In the genomic region with DNA sequence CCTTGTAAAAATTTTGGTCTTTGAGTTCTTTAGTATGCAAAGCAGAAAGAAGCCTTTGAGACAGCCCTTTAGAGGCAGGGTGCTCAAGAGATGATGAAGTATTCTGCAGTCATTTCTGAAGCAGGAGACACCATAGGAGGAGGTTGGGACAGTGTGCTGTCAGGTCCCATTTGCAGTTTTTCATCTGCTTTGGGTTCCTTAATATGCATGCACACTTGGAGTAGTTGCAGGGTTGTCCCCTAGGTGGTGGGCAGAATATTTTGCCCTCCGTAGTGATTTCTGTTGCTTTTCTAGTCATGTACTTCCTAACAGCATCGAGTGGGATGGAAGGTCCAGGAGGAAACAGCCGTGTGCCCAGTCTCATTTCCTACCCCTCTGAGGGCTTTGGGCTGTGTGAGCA, we compare ENCODE assay signal across 8 mouse cellular contexts.
A peak's percentile ranks its signal among the peaks of the same experiment; 100 is the strongest.
DNase-seq lines count a peak whose midpoint lies in the region; ATAC-seq lines count a peak whose summit lies in the region.

No protein-coding gene starts in this region.

- peak overlapping the region; percentile 21; the same call in 1 of the 2 replicates for H3K4me3 ChIP-seq in kidney, embryonic 14.5 days (ENCODE audit: low read length)
- 0 out of 2 replicates have a peak overlapping the region, but pooled peaks have one; percentile 26 for H3K4me3 ChIP-seq in brown adipose tissue, adult 24 weeks (ENCODE audit: insufficient read depth, low read depth, low read length)
- H3K4me3 ChIP-seq in hindbrain, embryonic 16.5 days (ENCODE audit: low read length) = no peak overlapping the region
- no peak overlapping the region for H3K4me3 ChIP-seq in midbrain, embryonic 16.5 days (ENCODE audit: low read depth, low read length)

- peak overlapping the region; percentile 24 for H3K4me2 ChIP-seq in kidney, embryonic 14.5 days (replicated peaks; ENCODE audit: low read depth, low read length)
- peak overlapping the region; percentile 32 for H3K4me2 ChIP-seq in hindbrain, embryonic 16.5 days (ENCODE audit: low read length)
- H3K4me2 ChIP-seq in midbrain, embryonic 16.5 days (ENCODE audit: low read length) = peak overlapping the region; percentile 29

- no peak overlapping the region for H3K27ac ChIP-seq in kidney, embryonic 14.5 days (ENCODE audit: low read depth, low read length)
- H3K27ac ChIP-seq in brown adipose tissue, adult 24 weeks (replicated peaks; ENCODE audit: low read depth, low read length) = no peak overlapping the region
- no peak overlapping the region for H3K27ac ChIP-seq in hindbrain, embryonic 16.5 days (ENCODE audit: low read depth, low read length)
- no peak overlapping the region for H3K27ac ChIP-seq in midbrain, embryonic 16.5 days (ENCODE audit: low read length)

- no peaks in the 10 kb centered on the region for H3K27me3 ChIP-seq in kidney, embryonic 14.5 days (ENCODE audit: control insufficient read depth, insufficient read depth, low read length)
- H3K27me3 ChIP-seq in hindbrain, embryonic 16.5 days (replicated peaks; ENCODE audit: control insufficient read depth, insufficient read depth, low read length) = no peaks in the 10 kb centered on the region
- H3K27me3 ChIP-seq in midbrain, embryonic 16.5 days (ENCODE audit: control insufficient read depth, insufficient read depth, low read depth, low read length) = no peaks in the 10 kb centered on the region

- H3K9ac ChIP-seq in kidney, embryonic 14.5 days (ENCODE audit: low read depth, low read length) = no peak overlapping the region
- no peak overlapping the region for H3K9ac ChIP-seq in hindbrain, embryonic 16.5 days (ENCODE audit: low read depth, low read length)
- no peak overlapping the region for H3K9ac ChIP-seq in midbrain, embryonic 16.5 days (ENCODE audit: low read depth, low read length)

- 72% methylated on average over 3 of the region's 3 CpGs for WGBS in kidney, embryonic 14.5 days
- 69% methylated on average over 3 of the region's 3 CpGs for WGBS in hindbrain, embryonic 16.5 days
- 54% methylated on average over 3 of the region's 3 CpGs for WGBS in midbrain, embryonic 16.5 days

- ATAC-seq in kidney, embryonic 14.5 days (ENCODE audit: low FRiP score, low TSS enrichment) = no peak
- ATAC-seq in hindbrain, embryonic 16.5 days = no peak
- ATAC-seq in midbrain, embryonic 16.5 days = no peak

- H3K36me3 ChIP-seq in kidney, embryonic 14.5 days (ENCODE audit: control insufficient read depth, insufficient read depth, low read length) = no peaks in the 10 kb centered on the region
- no peaks in the 10 kb centered on the region for H3K36me3 ChIP-seq in hindbrain, embryonic 16.5 days (ENCODE audit: control insufficient read depth, insufficient read depth, low read length)
- H3K36me3 ChIP-seq in midbrain, embryonic 16.5 days (ENCODE audit: control insufficient read depth, insufficient read depth, low read length) = no peaks in the 10 kb centered on the region

- no peak for DNase-seq in kidney, adult 9 months
- DNase-seq in adipocyte (ENCODE audit: low spot score) = no peak
- DNase-seq in right cerebral cortex, postnatal 25 days = no peak
- no peak for DNase-seq in layer of hippocampus, adult 11-12 months (ENCODE audit: low spot score)

- H3K9me3 ChIP-seq in kidney, embryonic 14.5 days (ENCODE audit: control insufficient read depth, low read length) = no peaks in the 10 kb centered on the region
- no peaks in the 10 kb centered on the region for H3K9me3 ChIP-seq in hindbrain, embryonic 16.5 days (ENCODE audit: control insufficient read depth, low read length)
- no peaks in the 10 kb centered on the region for H3K9me3 ChIP-seq in midbrain, embryonic 16.5 days (replicated peaks; ENCODE audit: control insufficient read depth, low read length, poor library complexity, severe bottlenecking)

- H3K4me1 ChIP-seq in kidney, embryonic 14.5 days (ENCODE audit: control insufficient read depth, insufficient read depth, low read length) = peaks cover 11% of the 10 kb centered on the region
- peaks cover 3% of the 10 kb centered on the region; the same call in 1 of the 2 replicates for H3K4me1 ChIP-seq in brown adipose tissue, adult 24 weeks (ENCODE audit: control insufficient read depth, insufficient read depth, insufficient read length, low read length)
- H3K4me1 ChIP-seq in hindbrain, embryonic 16.5 days (ENCODE audit: control insufficient read depth, insufficient read depth, low read depth, low read length) = peaks cover 26% of the 10 kb centered on the region
- peaks cover 21% of the 10 kb centered on the region for H3K4me1 ChIP-seq in midbrain, embryonic 16.5 days (ENCODE audit: control insufficient read depth, insufficient read depth, low read length)

Comparison
In these comparisons a context has a peak if more than half of its experiments do, and no peak if none do; other contexts are left out.
1. H3K4me3 ChIP-seq: peak in kidney, embryonic 14.5 days (single experiment) and brown adipose tissue, adult 24 weeks (single experiment); none in hindbrain, embryonic 16.5 days (single experiment) and midbrain, embryonic 16.5 days (single experiment).
2. Peak in every context shown above with its lines, with median percentiles within 50 percentile points of each other: H3K4me2 ChIP-seq.